Mouse (Mus musculus): ENCODE measurements at regions not wholly inside any gene's neighbourhood (a gene's known extent, or its start where the extent isn't known, plus 50 kb on each side); places are given as distances from the start of the nearest gene placed in this dataset.

DNA sequence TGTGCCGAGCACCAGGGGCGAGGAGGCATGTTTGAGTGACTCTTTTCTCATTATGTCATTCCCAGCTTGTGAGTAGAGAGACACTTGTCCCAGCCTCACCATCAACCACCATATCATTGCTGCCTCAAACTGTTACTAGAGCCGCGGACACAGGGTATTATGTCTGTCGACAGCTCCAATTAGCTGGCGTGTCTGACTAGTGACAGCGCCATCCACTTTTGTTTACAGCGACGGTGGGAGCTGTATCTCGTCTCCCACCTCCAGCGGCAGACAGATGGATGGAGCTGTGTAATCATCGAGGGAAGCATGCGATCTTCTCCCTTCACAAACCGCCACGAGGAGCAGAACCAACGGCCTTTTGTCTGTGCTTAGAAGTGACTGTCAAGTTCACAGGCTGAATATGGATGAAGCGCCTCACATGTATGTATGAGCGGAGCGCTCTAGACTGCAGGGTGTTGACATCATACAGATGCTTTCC is 308.9 kb downstream of the Sox2 start:
- TF ChIP-seq GATA1 (IDR thresholded peaks at IDR 0.05; ENCODE audit: borderline replicate concordance, low read length) (no peak), FLI1 (IDR thresholded peaks at IDR 0.05; ENCODE audit: low read length) (no peak)

All from megakaryocyte, embryonic 14.5 days (primary cell).